Mouse (Mus musculus): ENCODE measurements around the gene Cyba. TPM values are rescaled to one million over a fixed set of nuclear protein-coding genes. Genes with fewer than 3 reads are reported as not detected.

Cyba gene
- polyA plus RNA-seq, 1 experiment from 2014 or later, result 647 TPM

DNA sequence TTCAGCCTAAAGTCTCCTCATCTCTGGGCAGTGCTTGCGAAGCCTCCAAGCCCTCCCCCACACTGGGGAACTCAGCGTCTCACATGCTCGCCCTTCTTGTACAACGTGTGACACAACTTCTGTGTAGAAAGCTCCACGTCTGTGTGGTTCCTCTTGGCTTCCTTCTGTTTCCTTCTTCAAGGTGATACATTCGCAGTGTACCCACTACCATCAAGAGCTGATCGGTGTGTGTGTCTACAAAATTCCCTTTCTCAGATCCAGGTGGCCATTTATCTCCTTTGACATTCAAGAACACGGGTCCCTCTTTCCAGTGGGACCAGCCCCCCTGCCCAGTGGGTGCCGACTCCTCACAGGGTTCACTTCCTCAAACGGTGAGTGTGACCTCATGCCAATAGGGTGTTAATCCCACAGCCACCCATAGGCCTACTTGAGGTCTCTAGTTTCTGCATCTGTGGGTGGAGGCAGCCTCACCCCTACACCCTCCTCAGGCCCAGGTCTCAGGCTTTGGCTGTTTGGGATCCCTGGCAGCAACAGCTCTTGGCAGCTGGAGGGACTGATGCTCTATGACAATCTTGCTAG lies 2.6 kb downstream of the Cyba start:
- H3K36me3 ChIP-seq (ENCODE audit: insufficient read depth, low read length), result no peaks in the 10 kb centered on the region
- peaks cover 23% of the 10 kb centered on the region for H3K4me1 ChIP-seq (replicated peaks; ENCODE audit: insufficient read depth, low read length)
- ATAC-seq (replicated peaks; ENCODE audit: low FRiP score, low read depth), result no peak
- H3K9ac ChIP-seq (ENCODE audit: low read depth, low read length), result 0 out of 2 replicates have a peak overlapping the region, but pooled peaks have one; percentile 35
- TF ChIP-seq CTCF (IDR thresholded peaks at IDR 0.05; ENCODE audit: low read depth), result no peak
- peak; percentile 19 for DNase-seq (ENCODE audit: low spot score)
- 60% methylated on average over 10 of the region's 10 CpGs for WGBS
- peak overlapping the region; percentile 78 for H3K27ac ChIP-seq
- H3K4me3 ChIP-seq (replicated peaks; ENCODE audit: low read depth, low read length), result no peak overlapping the region
- no peaks in the 10 kb centered on the region for H3K9me3 ChIP-seq (replicated peaks; ENCODE audit: low read length)
- no peaks in the 10 kb centered on the region for H3K27me3 ChIP-seq (ENCODE audit: insufficient read depth, low read length)
- H3K4me2 ChIP-seq (ENCODE audit: low read length), result peak overlapping the region; percentile 18; the same call in 1 of the 2 replicates

DNA sequence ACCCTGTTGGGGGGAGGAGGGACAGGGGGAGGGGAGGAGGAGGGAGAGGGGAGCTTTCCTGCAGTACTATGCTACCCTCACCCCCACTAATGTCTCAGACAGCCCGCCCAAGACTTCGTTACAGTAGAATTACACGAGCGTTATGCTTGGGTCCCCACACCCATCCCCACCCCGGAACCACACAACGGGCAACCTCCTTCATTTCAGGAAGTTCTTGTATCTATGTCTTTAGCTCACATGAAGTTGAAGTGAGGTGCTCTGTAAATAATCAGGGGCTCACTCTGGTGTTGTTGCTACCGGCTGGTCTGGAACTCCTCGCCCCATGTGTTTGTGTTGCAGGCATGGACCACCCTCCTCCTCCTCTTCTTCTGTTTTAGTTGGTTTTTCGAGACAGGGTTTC lies 4.6 kb downstream of the Cyba start:
- Histone ChIP-seq H3K9me3 (replicated peaks; ENCODE audit: low read length) (no peaks in the 10 kb centered on the region), H3K4me1 (replicated peaks; ENCODE audit: insufficient read depth, low read length) (peaks cover 29% of the 10 kb centered on the region), H3K27ac (no peak overlapping the region), H3K9ac (ENCODE audit: low read depth, low read length) (no peak overlapping the region), H3K4me2 (ENCODE audit: low read length) (no peak overlapping the region), H3K36me3 (ENCODE audit: insufficient read depth, low read length) (no peaks in the 10 kb centered on the region), H3K4me3 (replicated peaks; ENCODE audit: low read depth, low read length) (no peak overlapping the region), H3K27me3 (ENCODE audit: insufficient read depth, low read length) (no peaks in the 10 kb centered on the region)
- no peak for ATAC-seq (replicated peaks; ENCODE audit: low FRiP score, low read depth)
- TF ChIP-seq CTCF (IDR thresholded peaks at IDR 0.05; ENCODE audit: low read depth), result no peak
- DNase-seq (ENCODE audit: low spot score), result no peak
- WGBS, result 81% methylated on average over 9 of the region's 9 CpGs

DNA sequence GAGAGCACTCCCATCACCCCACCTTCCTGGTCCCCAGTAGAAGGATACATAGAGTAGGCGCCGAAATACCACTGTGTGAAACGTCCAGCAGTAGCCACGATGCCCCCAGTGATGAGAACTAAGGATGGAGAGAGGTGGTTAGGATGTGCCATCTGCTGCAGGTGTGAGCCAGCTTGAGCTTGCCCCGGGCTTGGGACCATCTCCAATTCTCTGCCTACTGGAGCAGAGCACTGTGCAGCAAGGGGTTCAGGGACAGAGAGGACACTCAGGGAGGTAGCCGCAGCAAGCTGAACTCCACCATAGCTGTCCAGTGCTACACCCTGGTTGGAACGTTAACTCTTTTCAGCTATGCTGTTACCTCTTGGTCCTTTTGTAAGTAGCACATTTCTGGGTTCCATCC lies 5.1 kb downstream of the Cyba start:
- WGBS, result 86% methylated on average over 7 of the region's 7 CpGs
- ATAC-seq (replicated peaks; ENCODE audit: low FRiP score, low read depth), result no peak
- H3K27ac ChIP-seq, result no peak overlapping the region
- H3K36me3 ChIP-seq (ENCODE audit: insufficient read depth, low read length), result no peaks in the 10 kb centered on the region
- DNase-seq (ENCODE audit: low spot score), result no peak
- no peak overlapping the region for H3K4me2 ChIP-seq (ENCODE audit: low read length)
- no peak overlapping the region for H3K9ac ChIP-seq (ENCODE audit: low read depth, low read length)
- TF ChIP-seq CTCF (IDR thresholded peaks at IDR 0.05; ENCODE audit: low read depth), result no peak
- H3K27me3 ChIP-seq (ENCODE audit: insufficient read depth, low read length), result no peaks in the 10 kb centered on the region
- peaks cover 25% of the 10 kb centered on the region for H3K4me1 ChIP-seq (replicated peaks; ENCODE audit: insufficient read depth, low read length)
- H3K4me3 ChIP-seq (replicated peaks; ENCODE audit: low read depth, low read length), result no peak overlapping the region
- no peaks in the 10 kb centered on the region for H3K9me3 ChIP-seq (replicated peaks; ENCODE audit: low read length)

DNA sequence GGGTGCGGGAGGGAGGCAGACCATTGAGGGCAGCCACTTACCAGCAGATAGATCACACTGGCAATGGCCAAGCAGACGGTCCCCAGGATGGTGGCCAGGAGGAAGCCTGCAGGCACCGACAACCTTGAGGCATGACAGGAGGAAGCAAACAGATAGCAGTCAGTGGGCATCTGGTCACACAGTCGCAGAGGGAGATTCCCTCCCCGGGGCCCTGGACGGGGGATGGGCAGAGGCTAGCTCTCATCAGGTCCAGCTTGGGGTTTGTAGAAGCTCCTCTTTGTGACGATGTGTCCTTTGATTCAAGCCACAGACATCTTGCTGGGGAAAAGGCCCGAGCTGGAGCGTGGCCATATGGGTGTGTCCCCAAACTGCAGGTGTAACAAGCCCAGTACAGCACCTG lies 6.6 kb downstream of the Cyba start:
- Histone ChIP-seq H3K27me3 (ENCODE audit: insufficient read depth, low read length) (no peaks in the 10 kb centered on the region), H3K4me1 (replicated peaks; ENCODE audit: insufficient read depth, low read length) (peaks cover 14% of the 10 kb centered on the region), H3K27ac (no peak overlapping the region), H3K36me3 (ENCODE audit: insufficient read depth, low read length) (no peaks in the 10 kb centered on the region), H3K4me2 (ENCODE audit: low read length) (no peak overlapping the region), H3K9me3 (replicated peaks; ENCODE audit: low read length) (no peaks in the 10 kb centered on the region), H3K9ac (ENCODE audit: low read depth, low read length) (no peak overlapping the region), H3K4me3 (replicated peaks; ENCODE audit: low read depth, low read length) (no peak overlapping the region)
- TF ChIP-seq CTCF (IDR thresholded peaks at IDR 0.05; ENCODE audit: low read depth), result no peak
- WGBS, result 79% methylated on average over 9 of the region's 9 CpGs
- ATAC-seq (replicated peaks; ENCODE audit: low FRiP score, low read depth), result no peak
- no peak for DNase-seq (ENCODE audit: low spot score)

DNA sequence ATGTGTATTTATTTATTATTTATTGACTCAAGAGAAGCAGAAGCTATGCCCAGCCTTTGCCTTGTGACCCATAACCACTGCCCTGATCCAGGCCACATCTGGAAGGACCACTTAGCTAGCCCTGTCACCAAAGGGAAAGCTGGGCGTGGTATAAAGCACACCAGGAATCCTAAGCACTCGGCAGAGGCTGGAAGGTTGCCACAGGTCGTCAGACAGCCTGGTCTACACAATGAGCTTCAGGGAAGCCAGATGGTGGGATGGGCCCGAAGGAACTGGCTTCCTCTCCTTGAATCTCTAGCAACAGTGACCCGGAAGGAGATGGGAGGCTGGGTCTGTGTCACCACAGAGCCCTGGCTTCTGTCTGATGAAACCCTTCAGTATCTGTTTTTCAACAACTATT lies 9.1 kb downstream of the Cyba start:
- ATAC-seq (replicated peaks; ENCODE audit: low FRiP score, low read depth) (no peak), DNase-seq (ENCODE audit: low spot score) (peak; percentile 47)
- H3K27ac ChIP-seq, result no peak overlapping the region
- 33% methylated on average over 5 of the region's 5 CpGs for WGBS
- H3K4me3 ChIP-seq (replicated peaks; ENCODE audit: low read depth, low read length), result no peak overlapping the region
- no peak overlapping the region for H3K9ac ChIP-seq (ENCODE audit: low read depth, low read length)
- no peaks in the 10 kb centered on the region for H3K9me3 ChIP-seq (replicated peaks; ENCODE audit: low read length)
- H3K27me3 ChIP-seq (ENCODE audit: insufficient read depth, low read length), result no peaks in the 10 kb centered on the region
- TF ChIP-seq CTCF (IDR thresholded peaks at IDR 0.05; ENCODE audit: low read depth), result no peak
- H3K4me2 ChIP-seq (ENCODE audit: low read length), result no peak overlapping the region
- peaks cover 1% of the 10 kb centered on the region; the same call in 1 of the 2 replicates for H3K36me3 ChIP-seq (ENCODE audit: insufficient read depth, low read length)
- peaks cover 6% of the 10 kb centered on the region; the same call in 1 of the 2 replicates for H3K4me1 ChIP-seq (replicated peaks; ENCODE audit: insufficient read depth, low read length)

DNA sequence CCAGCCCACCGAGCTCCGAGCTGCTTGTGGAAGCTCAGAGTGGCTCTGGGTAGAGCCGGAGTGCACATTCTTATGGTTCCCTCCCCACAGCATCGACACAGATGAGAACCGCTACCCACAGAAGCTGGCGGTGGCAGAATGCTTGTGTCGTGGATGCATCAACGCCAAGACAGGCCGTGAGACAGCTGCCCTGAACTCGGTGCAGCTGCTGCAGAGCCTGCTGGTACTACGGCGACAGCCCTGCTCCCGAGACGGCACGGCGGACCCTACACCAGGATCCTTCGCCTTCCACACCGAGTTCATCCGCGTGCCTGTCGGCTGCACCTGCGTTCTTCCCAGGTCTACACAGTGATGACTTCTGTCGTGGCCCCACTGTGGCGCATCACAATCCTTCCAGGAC lies 9.5 kb downstream of the Cyba start:
- H3K9ac ChIP-seq (ENCODE audit: low read depth, low read length), result no peak overlapping the region
- no peak overlapping the region for H3K27ac ChIP-seq
- H3K4me2 ChIP-seq (ENCODE audit: low read length), result no peak overlapping the region
- ATAC-seq (replicated peaks; ENCODE audit: low FRiP score, low read depth) (no peak), DNase-seq (ENCODE audit: low spot score) (no peak)
- no peak overlapping the region for H3K4me3 ChIP-seq (replicated peaks; ENCODE audit: low read depth, low read length)
- WGBS, result 83% methylated on average over 24 of the region's 24 CpGs
- H3K4me1 ChIP-seq (replicated peaks; ENCODE audit: insufficient read depth, low read length), result peaks cover 6% of the 10 kb centered on the region; the same call in 1 of the 2 replicates
- no peak for TF ChIP-seq CTCF (IDR thresholded peaks at IDR 0.05; ENCODE audit: low read depth)
- peaks cover 6% of the 10 kb centered on the region; the same call in 1 of the 2 replicates for H3K36me3 ChIP-seq (ENCODE audit: insufficient read depth, low read length)
- no peaks in the 10 kb centered on the region for H3K27me3 ChIP-seq (ENCODE audit: insufficient read depth, low read length)
- H3K9me3 ChIP-seq (replicated peaks; ENCODE audit: low read length), result no peaks in the 10 kb centered on the region

Data from kidney, postnatal 0 days (tissue).